Mouse (Mus musculus): Measurements from ENCODE around the gene Aff1. TPM values are rescaled to one million over a fixed set of nuclear protein-coding genes. Genes with fewer than 3 reads are reported as not detected.

Aff1 gene
- polyA plus RNA-seq, 1 experiment from 2014 or later: 5.3 TPM

GRCm38 (mm10) chr5:103719131-103719530 lies 27.0 kb downstream of the Aff1 start:
- Histone ChIP-seq H3K27me3 (peaks cover 4% of the 10 kb centered on the region; the same call in 1 of the 2 replicates), H3K27ac (replicated peaks) (no peak overlapping the region), H3K4me2 (replicated peaks) (no peak overlapping the region), H3K9me3 (no peaks in the 10 kb centered on the region), H3K4me1 (peaks cover 4% of the 10 kb centered on the region), H3K9ac (replicated peaks) (no peak overlapping the region), H3K36me3 (no peaks in the 10 kb centered on the region), H3K4me3 (no peak overlapping the region)
- WGBS: 18% methylated on average over 6 of the region's 6 CpGs
- no peak for ATAC-seq (ENCODE audit: low FRiP score, low read depth)

DNA sequence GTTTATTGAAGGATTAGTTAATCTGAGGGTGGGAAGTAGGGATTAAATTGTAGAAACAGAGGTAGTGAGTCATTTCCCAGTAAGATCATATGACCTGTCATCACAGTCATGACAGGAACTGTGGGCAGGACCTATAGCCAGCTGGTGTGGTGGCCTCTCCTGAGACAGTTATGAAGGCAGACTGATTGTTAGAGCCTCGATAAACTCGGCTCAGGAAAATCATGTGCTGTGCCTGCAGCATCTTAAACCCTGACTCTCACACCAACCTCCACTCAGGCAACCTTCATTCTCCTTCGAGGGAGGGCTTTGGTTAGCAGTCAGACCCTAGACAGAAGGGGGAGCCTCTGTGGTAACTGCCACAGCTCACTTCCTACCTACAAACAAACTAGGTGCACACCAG lies 27.7 kb downstream of the Aff1 start:
- ATAC-seq (ENCODE audit: low FRiP score, low read depth): no peak
- WGBS: 50% methylated on average over 3 of the region's 3 CpGs
- Histone ChIP-seq H3K27me3 (peaks cover 7% of the 10 kb centered on the region; the same call in 1 of the 2 replicates), H3K4me3 (no peak overlapping the region), H3K4me1 (peaks cover 11% of the 10 kb centered on the region), H3K36me3 (no peaks in the 10 kb centered on the region), H3K9me3 (no peaks in the 10 kb centered on the region), H3K4me2 (replicated peaks) (no peak overlapping the region), H3K9ac (replicated peaks) (no peak overlapping the region), H3K27ac (replicated peaks) (no peak overlapping the region)

- no peak overlapping the region for H3K4me2 ChIP-seq (replicated peaks)
- H3K4me1 ChIP-seq: peaks cover 21% of the 10 kb centered on the region
- no peak overlapping the region for H3K9ac ChIP-seq (replicated peaks)
Observed at GRCm38 (mm10) chr5:103720967-103721366, 28.8 kb downstream of the Aff1 start.

GRCm38 (mm10) chr5:103721490-103721889 lies 29.3 kb downstream of the Aff1 start:
- Histone ChIP-seq H3K9me3 (no peaks in the 10 kb centered on the region), H3K36me3 (no peaks in the 10 kb centered on the region), H3K9ac (replicated peaks) (no peak overlapping the region), H3K4me3 (no peak overlapping the region), H3K27me3 (peaks cover 7% of the 10 kb centered on the region; the same call in 1 of the 2 replicates), H3K4me2 (replicated peaks) (no peak overlapping the region), H3K4me1 (peaks cover 25% of the 10 kb centered on the region), H3K27ac (replicated peaks) (no peak overlapping the region)
- 89% methylated on average over 4 of the region's 4 CpGs for WGBS
- ATAC-seq (ENCODE audit: low FRiP score, low read depth): no peak

More at GRCm38 (mm10) chr5:103720967-103721366, 28.8 kb downstream of the Aff1 start:
- Histone ChIP-seq H3K4me3 (no peak overlapping the region), H3K27me3 (peaks cover 7% of the 10 kb centered on the region; the same call in 1 of the 2 replicates), H3K9me3 (no peaks in the 10 kb centered on the region), H3K36me3 (no peaks in the 10 kb centered on the region), H3K27ac (replicated peaks) (no peak overlapping the region)
- 76% methylated on average over 6 of the region's 6 CpGs for WGBS
- no peak for ATAC-seq (ENCODE audit: low FRiP score, low read depth)

- Histone ChIP-seq H3K27ac (replicated peaks) (no peak overlapping the region), H3K27me3 (peaks cover 7% of the 10 kb centered on the region; the same call in 1 of the 2 replicates), H3K4me3 (no peak overlapping the region), H3K9ac (replicated peaks) (no peak overlapping the region), H3K4me2 (replicated peaks) (no peak overlapping the region), H3K4me1 (peaks cover 26% of the 10 kb centered on the region), H3K9me3 (no peaks in the 10 kb centered on the region), H3K36me3 (no peaks in the 10 kb centered on the region)
- 82% methylated on average over 4 of the region's 4 CpGs for WGBS
- ATAC-seq (ENCODE audit: low FRiP score, low read depth): no peak
Observed at GRCm38 (mm10) chr5:103722721-103723120, 30.5 kb downstream of the Aff1 start.

DNA sequence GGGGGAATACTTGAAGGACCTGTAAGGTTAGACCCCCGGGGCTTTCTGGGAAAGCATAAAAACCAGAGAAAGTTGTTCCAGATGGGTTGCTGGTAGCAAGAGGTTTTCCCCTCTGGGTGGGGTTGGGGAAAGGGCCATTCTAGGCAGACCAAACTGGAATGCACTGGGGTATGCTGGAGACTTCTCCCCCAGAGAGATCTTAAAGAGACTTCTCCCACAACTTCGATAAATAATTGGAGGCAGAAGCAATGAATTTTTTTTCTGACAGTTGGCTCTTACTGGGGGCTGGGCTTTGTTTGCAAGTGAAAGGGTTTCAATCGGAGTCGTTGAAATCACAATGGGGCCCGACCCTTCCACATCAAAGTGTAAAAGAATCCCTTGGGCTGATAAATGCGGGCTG lies 32.2 kb downstream of the Aff1 start:
- 3% methylated on average over 6 of the region's 6 CpGs for WGBS

GRCm38 (mm10) chr5:103724823-103725222 lies 32.6 kb downstream of the Aff1 start:
- peaks cover 22% of the 10 kb centered on the region for H3K4me1 ChIP-seq
- peaks cover 6% of the 10 kb centered on the region; the same call in 1 of the 2 replicates for H3K27me3 ChIP-seq
- H3K9ac ChIP-seq (replicated peaks): no peak overlapping the region
- WGBS: 5% methylated on average over 3 of the region's 3 CpGs
- H3K4me2 ChIP-seq (replicated peaks): no peak overlapping the region
- H3K27ac ChIP-seq (replicated peaks): no peak overlapping the region
- no peak for ATAC-seq (ENCODE audit: low FRiP score, low read depth)
- H3K4me3 ChIP-seq: no peak overlapping the region
- H3K9me3 ChIP-seq: no peaks in the 10 kb centered on the region
- no peaks in the 10 kb centered on the region for H3K36me3 ChIP-seq

More for the DNA sequence above, 32.2 kb downstream of the Aff1 start:
- Histone ChIP-seq H3K4me2 (replicated peaks) (no peak overlapping the region), H3K27me3 (peaks cover 7% of the 10 kb centered on the region; the same call in 1 of the 2 replicates), H3K4me1 (peaks cover 23% of the 10 kb centered on the region), H3K4me3 (no peak overlapping the region), H3K27ac (replicated peaks) (no peak overlapping the region), H3K9me3 (no peaks in the 10 kb centered on the region), H3K36me3 (no peaks in the 10 kb centered on the region), H3K9ac (replicated peaks) (no peak overlapping the region)
- no peak for ATAC-seq (ENCODE audit: low FRiP score, low read depth)

DNA sequence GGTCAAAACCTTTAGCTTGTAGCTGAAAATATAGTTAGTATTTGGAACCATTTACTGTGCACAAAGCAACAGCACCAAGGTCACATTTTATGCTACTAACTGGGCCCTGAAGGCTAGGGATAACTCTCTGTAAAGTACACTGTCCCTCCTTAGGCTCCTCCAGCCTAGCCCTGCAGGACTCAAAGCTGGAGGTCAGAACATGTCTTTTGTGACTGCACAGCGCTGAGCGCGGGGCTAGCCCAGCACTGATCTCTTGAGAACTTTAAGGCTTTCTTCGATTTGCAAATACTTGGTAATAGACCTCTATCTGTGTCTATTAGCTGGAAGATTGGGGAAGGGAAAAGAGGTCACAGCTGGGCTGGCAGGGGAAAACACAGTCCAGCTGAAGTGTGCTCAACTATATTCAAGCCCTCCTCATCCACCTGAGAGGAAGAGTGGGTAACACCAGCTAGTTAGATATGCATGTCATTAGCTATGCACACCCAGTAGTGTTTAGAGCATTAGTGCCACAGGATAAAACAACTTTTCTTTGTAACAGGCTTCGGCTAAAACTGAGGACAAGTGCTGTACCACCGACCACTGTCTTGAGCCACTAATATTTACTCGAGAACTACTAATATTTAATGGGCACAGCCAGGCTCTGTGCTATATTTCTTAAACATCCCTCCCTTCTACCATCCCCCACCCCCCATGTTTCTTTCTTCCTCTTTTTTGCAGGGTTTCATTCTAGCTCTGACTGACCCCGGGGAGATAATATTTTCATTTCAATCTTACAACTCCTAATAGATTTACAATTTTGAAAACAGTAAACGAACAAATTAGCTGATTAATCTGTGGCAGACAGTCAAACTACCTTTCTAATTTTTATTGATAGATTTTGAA lies 33.3 kb downstream of the Aff1 start:
- WGBS: 47% methylated on average over 9 of the region's 9 CpGs
- Histone ChIP-seq H3K4me3 (no peak overlapping the region), H3K27me3 (0 out of 2 replicates have a peak, but pooled peaks cover 3% of the 10 kb centered on the region), H3K4me1 (peaks cover 22% of the 10 kb centered on the region), H3K9ac (replicated peaks) (no peak overlapping the region), H3K27ac (replicated peaks) (no peak overlapping the region), H3K4me2 (replicated peaks) (no peak overlapping the region), H3K9me3 (no peaks in the 10 kb centered on the region), H3K36me3 (no peaks in the 10 kb centered on the region)
- no peak for ATAC-seq (ENCODE audit: low FRiP score, low read depth)

DNA sequence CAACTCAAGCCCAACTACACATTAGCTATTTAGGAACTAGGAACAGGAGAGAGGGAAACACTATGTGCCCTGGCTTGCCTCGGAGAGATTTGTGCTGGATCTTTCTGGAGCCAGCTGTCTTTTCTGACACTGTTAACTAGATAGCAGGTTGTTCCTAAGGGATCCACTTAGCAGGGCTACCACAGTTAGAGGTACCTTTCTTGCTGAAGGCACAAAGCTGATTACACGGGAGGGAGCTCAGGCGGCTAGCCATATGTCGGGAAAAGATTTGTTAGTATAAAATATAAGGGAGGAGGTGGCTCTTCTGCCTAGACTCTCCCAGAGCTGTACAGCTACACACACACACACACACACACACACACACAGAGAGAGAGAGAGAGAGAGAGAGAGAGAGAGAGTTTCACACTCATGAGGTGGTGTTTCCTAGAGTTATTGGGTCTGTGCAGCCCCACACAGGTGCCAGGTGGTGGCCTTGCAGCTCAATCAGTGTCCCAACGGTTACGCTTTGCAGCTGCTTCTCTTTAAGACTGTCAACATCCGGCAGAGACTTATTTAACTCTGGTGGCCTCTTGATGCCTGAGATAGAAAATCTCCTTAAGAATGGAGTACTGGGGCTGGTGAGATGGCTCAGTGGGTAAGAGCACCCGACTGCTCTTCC lies 34.2 kb downstream of the Aff1 start:
- no peak overlapping the region for H3K9ac ChIP-seq (replicated peaks)
- peak; percentile 44; the same call in 1 of the 2 replicates for ATAC-seq (ENCODE audit: low FRiP score, low read depth)
- no peak overlapping the region for H3K4me3 ChIP-seq
- H3K4me1 ChIP-seq: peaks cover 22% of the 10 kb centered on the region
- no peak overlapping the region for H3K4me2 ChIP-seq (replicated peaks)
- no peaks in the 10 kb centered on the region for H3K9me3 ChIP-seq
- H3K36me3 ChIP-seq: no peaks in the 10 kb centered on the region
- no peak overlapping the region for H3K27ac ChIP-seq (replicated peaks)
- WGBS: 47% methylated on average over 8 of the region's 8 CpGs
- H3K27me3 ChIP-seq: 0 out of 2 replicates have a peak, but pooled peaks cover 3% of the 10 kb centered on the region

DNA sequence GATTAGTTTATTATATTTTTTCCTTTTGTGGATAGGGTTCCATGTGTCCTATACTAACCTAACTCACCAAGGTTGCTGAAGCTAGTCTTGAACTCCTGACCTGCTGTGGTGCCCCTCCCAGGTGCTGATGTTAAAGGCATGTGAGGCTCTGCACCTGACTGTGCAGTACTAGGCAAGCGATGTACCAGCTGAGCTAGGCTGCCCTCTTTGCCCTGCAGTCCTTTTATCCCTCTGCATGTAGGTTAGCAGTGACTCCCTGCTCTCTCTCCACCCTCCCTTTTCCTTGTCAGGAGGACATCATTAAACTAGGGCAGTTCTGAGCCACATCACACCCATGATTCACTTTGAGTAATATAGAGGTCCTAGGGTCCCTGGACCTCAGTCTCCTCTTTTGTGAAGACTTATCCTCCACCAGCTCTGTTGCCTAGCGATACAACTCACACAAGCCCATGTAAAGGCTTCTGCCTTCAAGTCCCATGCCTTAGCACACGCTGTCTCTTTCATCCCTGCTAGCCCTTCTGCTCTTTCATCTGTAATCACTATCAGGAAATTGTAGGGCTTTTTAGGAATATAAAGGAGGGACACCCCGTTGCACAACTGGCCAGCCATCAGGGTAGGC lies 35.7 kb downstream of the Aff1 start:
- Histone ChIP-seq H3K27me3 (0 out of 2 replicates have a peak, but pooled peaks cover 3% of the 10 kb centered on the region), H3K9ac (replicated peaks) (no peak overlapping the region), H3K36me3 (no peaks in the 10 kb centered on the region), H3K4me2 (replicated peaks) (no peak overlapping the region), H3K27ac (replicated peaks) (no peak overlapping the region), H3K4me3 (no peak overlapping the region), H3K4me1 (peaks cover 22% of the 10 kb centered on the region), H3K9me3 (no peaks in the 10 kb centered on the region)
- 61% methylated on average over 4 of the region's 4 CpGs for WGBS
- ATAC-seq (ENCODE audit: low FRiP score, low read depth): no peak

GRCm38 (mm10) chr5:103729225-103729624 lies 37.1 kb downstream of the Aff1 start:
- no peak for ATAC-seq (ENCODE audit: low FRiP score, low read depth)
- Histone ChIP-seq H3K27me3 (0 out of 2 replicates have a peak, but pooled peaks cover 2% of the 10 kb centered on the region), H3K4me2 (replicated peaks) (no peak overlapping the region), H3K27ac (replicated peaks) (no peak overlapping the region), H3K36me3 (no peaks in the 10 kb centered on the region), H3K9me3 (no peaks in the 10 kb centered on the region), H3K9ac (replicated peaks) (no peak overlapping the region), H3K4me3 (no peak overlapping the region), H3K4me1 (peaks cover 21% of the 10 kb centered on the region)
- WGBS: 71% methylated on average over 1 of the region's 1 CpGs

DNA sequence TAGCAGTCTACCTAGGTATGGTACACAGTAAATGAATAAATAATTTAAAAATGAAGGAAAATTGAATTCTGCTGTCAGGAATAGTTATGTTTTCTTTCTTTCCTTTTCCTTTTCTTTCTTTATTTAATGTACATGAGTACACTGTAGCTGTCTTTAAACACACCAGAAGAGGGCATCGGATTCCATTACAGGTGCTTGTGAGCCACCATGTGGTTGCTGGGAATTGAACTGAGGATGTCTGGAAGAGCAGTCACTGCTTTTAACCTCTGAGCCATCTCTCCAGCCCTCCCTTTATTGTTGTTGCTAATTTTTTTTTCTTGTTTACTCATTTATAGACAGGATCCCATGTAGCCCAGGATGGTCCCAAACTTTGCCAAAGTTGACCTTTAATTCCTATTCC lies 38.0 kb downstream of the Aff1 start:
- Histone ChIP-seq H3K4me3 (no peak overlapping the region), H3K4me2 (replicated peaks) (no peak overlapping the region), H3K4me1 (peaks cover 12% of the 10 kb centered on the region), H3K36me3 (no peaks in the 10 kb centered on the region), H3K27ac (replicated peaks) (no peak overlapping the region), H3K9me3 (no peaks in the 10 kb centered on the region), H3K27me3 (no peaks in the 10 kb centered on the region), H3K9ac (replicated peaks) (no peak overlapping the region)
- ATAC-seq (ENCODE audit: low FRiP score, low read depth): no peak
- 95% methylated on average over 1 of the region's 1 CpGs for WGBS

Data from midbrain, embryonic 12.5 days (tissue).